Mouse (Mus musculus): Measurements from ENCODE around the gene Olfr983. TPM values are rescaled to one million over a fixed set of nuclear protein-coding genes. Genes with fewer than 3 reads are reported as not detected.
A peak's percentile ranks its signal among the peaks of the same experiment; 100 is the strongest.

The Olfr983 gene
- polyA plus RNA-seq (2015; fragmentation: Nextera tagmentation; extraction: Ambion mirVana): not detected in 2 replicates

DNA sequence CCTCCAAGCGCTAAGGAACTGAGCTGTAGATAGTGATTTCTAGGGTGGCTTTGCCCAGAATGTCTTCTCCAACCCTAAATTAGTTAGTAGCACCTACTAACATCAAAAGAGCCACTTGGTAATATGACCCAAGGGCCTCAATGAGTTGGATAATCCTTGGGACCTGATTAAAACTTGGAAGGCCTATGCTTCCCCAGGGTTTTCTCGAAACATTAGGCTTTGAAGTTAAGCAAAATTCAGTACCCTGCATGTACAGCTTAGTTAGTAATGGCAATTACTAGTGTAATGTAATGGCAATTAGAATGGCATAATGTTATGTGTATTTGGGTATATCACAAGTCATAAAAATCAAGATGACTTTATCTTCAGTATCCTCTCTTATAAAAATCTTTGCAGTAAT, at the start of gene Olfr983:
Gene Olfr983, minus strand, starts transcription at position 101 of the 400 bp plus-strand sequence.
- Histone ChIP-seq H3K4me1 (ENCODE audit: control insufficient read depth, insufficient read depth, low read length) (no peaks in the 10 kb centered on the region), H3K4me2 (ENCODE audit: low read depth, low read length) (no peak within 1 kb of the TSS), H3K36me3 (ENCODE audit: control insufficient read depth, insufficient read depth) (no peaks in the 10 kb centered on the region), H3K9ac (ENCODE audit: low read length) (no peak within 1 kb of the TSS), H3K27me3 (ENCODE audit: control insufficient read depth, insufficient read depth, low read length) (no peaks in the 10 kb centered on the region), H3K9me3 (replicated peaks; ENCODE audit: control insufficient read depth, low read length) (no peaks in the 10 kb centered on the region), H3K4me3 (ENCODE audit: low read length) (no peak within 1 kb of the TSS), H3K27ac (ENCODE audit: low read length) (no peak within 1 kb of the TSS)
- no peak for ATAC-seq (replicated peaks; ENCODE audit: extremely low read depth, insufficient read depth, low FRiP score)
- 66% methylated on average over 2 of the region's 2 CpGs for WGBS

DNA sequence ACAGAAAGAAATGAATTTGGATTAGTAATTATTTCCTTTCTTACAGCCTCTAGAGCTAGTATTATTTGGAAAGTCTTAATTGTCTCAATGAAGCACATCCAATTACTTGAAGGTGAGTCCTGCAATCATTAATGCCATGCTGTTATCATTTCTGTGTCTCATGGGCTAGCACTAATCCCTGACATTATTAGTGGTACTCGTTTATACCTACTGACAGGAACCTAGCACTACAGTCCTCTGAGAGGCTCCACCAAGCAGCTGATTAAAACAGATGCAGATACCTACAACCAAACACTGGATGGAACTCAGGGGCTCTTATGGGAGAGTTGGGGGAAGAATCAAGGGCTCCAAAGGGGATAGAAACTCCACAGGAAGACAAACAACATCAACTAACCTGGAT, 48.1 kb upstream of the Olfr983 start:
- Histone ChIP-seq H3K4me3 (ENCODE audit: low read length) (no peak overlapping the region), H3K9ac (ENCODE audit: low read length) (no peak overlapping the region), H3K27me3 (ENCODE audit: control insufficient read depth, insufficient read depth, low read length) (no peaks in the 10 kb centered on the region), H3K4me1 (ENCODE audit: control insufficient read depth, insufficient read depth, low read length) (no peaks in the 10 kb centered on the region), H3K4me2 (ENCODE audit: low read depth, low read length) (no peak overlapping the region), H3K27ac (ENCODE audit: low read length) (no peak overlapping the region), H3K36me3 (ENCODE audit: control insufficient read depth, insufficient read depth) (no peaks in the 10 kb centered on the region), H3K9me3 (replicated peaks; ENCODE audit: control insufficient read depth, low read length) (no peaks in the 10 kb centered on the region)
- no peak for ATAC-seq (replicated peaks; ENCODE audit: extremely low read depth, insufficient read depth, low FRiP score)
- WGBS: 42% methylated on average over 1 of the region's 1 CpGs

DNA sequence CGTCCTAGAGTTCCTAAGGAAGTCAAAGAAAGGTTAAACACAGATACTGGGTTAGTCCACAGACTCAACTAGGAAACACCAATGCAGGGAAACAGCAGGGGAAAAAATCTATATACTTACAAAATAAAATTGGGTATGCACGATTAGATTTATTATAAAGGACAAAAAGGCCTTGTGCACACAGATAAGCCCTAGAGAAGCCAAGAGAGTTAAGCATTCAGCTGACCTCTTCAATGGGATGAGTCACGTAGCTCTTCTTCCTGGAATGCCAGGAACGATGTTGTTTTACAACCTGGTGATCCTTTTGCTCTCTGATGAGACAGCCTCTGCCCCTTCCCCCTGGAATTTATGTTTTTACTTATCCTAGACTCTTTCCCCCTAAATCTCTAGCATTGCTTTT, 46.1 kb upstream of the Olfr983 start:
- WGBS: 49% methylated on average over 4 of the region's 4 CpGs
- H3K9me3 ChIP-seq (replicated peaks; ENCODE audit: control insufficient read depth, low read length): no peaks in the 10 kb centered on the region
- H3K4me1 ChIP-seq (ENCODE audit: control insufficient read depth, insufficient read depth, low read length): no peaks in the 10 kb centered on the region
- H3K36me3 ChIP-seq (ENCODE audit: control insufficient read depth, insufficient read depth): no peaks in the 10 kb centered on the region
- no peak overlapping the region for H3K9ac ChIP-seq (ENCODE audit: low read length)
- H3K27ac ChIP-seq (ENCODE audit: low read length): no peak overlapping the region
- no peaks in the 10 kb centered on the region for H3K27me3 ChIP-seq (ENCODE audit: control insufficient read depth, insufficient read depth, low read length)
- H3K4me3 ChIP-seq (ENCODE audit: low read length): no peak overlapping the region
- no peak overlapping the region for H3K4me2 ChIP-seq (ENCODE audit: low read depth, low read length)
- ATAC-seq (replicated peaks; ENCODE audit: extremely low read depth, insufficient read depth, low FRiP score): no peak

GRCm38 (mm10) chr9:40136987-40137688, 43.7 kb upstream of the Olfr983 start:
- no peak overlapping the region for H3K4me3 ChIP-seq (ENCODE audit: low read length)

DNA sequence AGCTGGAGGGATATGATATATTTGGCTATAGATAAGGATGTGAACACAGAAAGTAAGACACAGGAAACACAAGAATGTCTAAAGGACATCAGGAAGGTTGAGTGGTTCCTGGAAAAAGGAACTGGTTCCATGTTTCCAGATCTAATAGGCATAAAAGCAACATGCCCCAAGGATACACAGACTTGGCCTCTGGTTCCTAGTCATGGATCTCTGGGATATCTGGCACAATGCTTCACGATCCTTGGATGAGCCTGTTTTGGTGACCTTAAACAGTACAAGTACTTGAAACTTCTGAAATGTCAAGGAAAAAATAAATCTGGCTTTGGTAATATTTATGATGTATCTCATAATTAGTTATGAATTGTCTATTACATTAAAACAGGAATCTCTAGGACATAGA, 37.2 kb upstream of the Olfr983 start:
- Histone ChIP-seq H3K27me3 (ENCODE audit: control insufficient read depth, insufficient read depth, low read length) (no peaks in the 10 kb centered on the region), H3K36me3 (ENCODE audit: control insufficient read depth, insufficient read depth) (no peaks in the 10 kb centered on the region), H3K9ac (ENCODE audit: low read length) (no peak overlapping the region), H3K9me3 (replicated peaks; ENCODE audit: control insufficient read depth, low read length) (no peaks in the 10 kb centered on the region), H3K4me3 (ENCODE audit: low read length) (no peak overlapping the region), H3K4me2 (ENCODE audit: low read depth, low read length) (no peak overlapping the region), H3K27ac (ENCODE audit: low read length) (no peak overlapping the region), H3K4me1 (ENCODE audit: control insufficient read depth, insufficient read depth, low read length) (no peaks in the 10 kb centered on the region)
- 81% methylated on average over 1 of the region's 1 CpGs for WGBS
- ATAC-seq (replicated peaks; ENCODE audit: extremely low read depth, insufficient read depth, low FRiP score): no peak

More at GRCm38 (mm10) chr9:40136987-40137688, 43.7 kb upstream of the Olfr983 start:
- Histone ChIP-seq H3K4me1 (ENCODE audit: control insufficient read depth, insufficient read depth, low read length) (no peaks in the 10 kb centered on the region), H3K36me3 (ENCODE audit: control insufficient read depth, insufficient read depth) (no peaks in the 10 kb centered on the region), H3K9me3 (replicated peaks; ENCODE audit: control insufficient read depth, low read length) (no peaks in the 10 kb centered on the region), H3K9ac (ENCODE audit: low read length) (no peak overlapping the region), H3K27me3 (ENCODE audit: control insufficient read depth, insufficient read depth, low read length) (no peaks in the 10 kb centered on the region), H3K4me2 (ENCODE audit: low read depth, low read length) (no peak overlapping the region), H3K27ac (ENCODE audit: low read length) (no peak overlapping the region)
- 65% methylated on average over 6 of the region's 6 CpGs for WGBS
- no peak for ATAC-seq (replicated peaks; ENCODE audit: extremely low read depth, insufficient read depth, low FRiP score)

- no peak within 1 kb of the TSS for H3K4me3 ChIP-seq (ENCODE audit: low read length)
- no peak within 1 kb of the TSS for H3K9ac ChIP-seq (ENCODE audit: low read length)
- no peak within 1 kb of the TSS for H3K27ac ChIP-seq (ENCODE audit: low read length)
- H3K4me1 ChIP-seq (ENCODE audit: control insufficient read depth, insufficient read depth, low read length): no peaks in the 10 kb centered on the region
- no peak for ATAC-seq (replicated peaks; ENCODE audit: extremely low read depth, insufficient read depth, low FRiP score)
- H3K9me3 ChIP-seq (replicated peaks; ENCODE audit: control insufficient read depth, low read length): no peaks in the 10 kb centered on the region
- H3K36me3 ChIP-seq (ENCODE audit: control insufficient read depth, insufficient read depth): no peaks in the 10 kb centered on the region
- no peaks in the 10 kb centered on the region for H3K27me3 ChIP-seq (ENCODE audit: control insufficient read depth, insufficient read depth, low read length)
- no peak within 1 kb of the TSS for H3K4me2 ChIP-seq (ENCODE audit: low read depth, low read length)
- WGBS: 78% methylated on average over 1 of the region's 1 CpGs
These were observed 36.7 kb upstream of the Olfr983 start, which contains the start of gene Olfr985 for GRCm38 (mm10) chr9:40130084-40130483. Olfr985 (minus strand) TSS chr9:40130184.

- Histone ChIP-seq H3K27ac (ENCODE audit: low read length) (peak overlapping the region; percentile 57), H3K4me1 (ENCODE audit: control insufficient read depth, insufficient read depth, low read length) (no peaks in the 10 kb centered on the region), H3K4me2 (ENCODE audit: low read depth, low read length) (peak overlapping the region; percentile 34), H3K9ac (ENCODE audit: low read length) (no peak overlapping the region), H3K27me3 (ENCODE audit: control insufficient read depth, insufficient read depth, low read length) (no peaks in the 10 kb centered on the region), H3K4me3 (ENCODE audit: low read length) (no peak overlapping the region), H3K9me3 (replicated peaks; ENCODE audit: control insufficient read depth, low read length) (no peaks in the 10 kb centered on the region), H3K36me3 (ENCODE audit: control insufficient read depth, insufficient read depth) (no peaks in the 10 kb centered on the region)
- peak; percentile 37; the same call in 1 of the 2 replicates for ATAC-seq (replicated peaks; ENCODE audit: extremely low read depth, insufficient read depth, low FRiP score)
- WGBS: 66% methylated on average over 5 of the region's 5 CpGs
These were observed 23.9 kb upstream of the Olfr983 start for GRCm38 (mm10) chr9:40117287-40117659.

GRCm38 (mm10) chr9:40116645-40117286, 23.4 kb upstream of the Olfr983 start:
- Histone ChIP-seq H3K4me3 (ENCODE audit: low read length) (no peak overlapping the region), H3K4me2 (ENCODE audit: low read depth, low read length) (peak overlapping the region; percentile 34), H3K36me3 (ENCODE audit: control insufficient read depth, insufficient read depth) (no peaks in the 10 kb centered on the region), H3K27me3 (ENCODE audit: control insufficient read depth, insufficient read depth, low read length) (no peaks in the 10 kb centered on the region), H3K9ac (ENCODE audit: low read length) (no peak overlapping the region), H3K27ac (ENCODE audit: low read length) (peak overlapping the region; percentile 57), H3K4me1 (ENCODE audit: control insufficient read depth, insufficient read depth, low read length) (no peaks in the 10 kb centered on the region), H3K9me3 (replicated peaks; ENCODE audit: control insufficient read depth, low read length) (no peaks in the 10 kb centered on the region)
- 50% methylated on average over 10 of the region's 10 CpGs for WGBS
- peak; percentile 58 for ATAC-seq (replicated peaks; ENCODE audit: extremely low read depth, insufficient read depth, low FRiP score)

DNA sequence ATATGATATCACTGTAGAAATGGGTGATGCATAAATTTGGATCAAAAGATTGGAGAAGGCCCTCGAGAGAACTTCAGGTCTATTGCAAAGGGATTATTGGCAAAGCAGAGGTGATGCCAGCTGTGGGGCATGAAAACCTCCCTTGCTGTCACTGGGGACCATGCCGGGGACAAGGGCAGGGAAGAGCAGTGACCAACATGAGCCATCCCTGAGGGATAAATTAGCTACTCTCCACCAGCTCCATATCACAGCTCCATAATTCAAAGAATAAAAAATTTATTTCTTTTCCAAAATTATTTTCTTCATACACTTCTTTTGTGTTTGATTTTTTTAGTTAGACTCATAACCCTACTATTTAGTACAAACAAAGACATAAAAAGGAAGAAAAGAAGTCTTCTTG, 20.7 kb upstream of the Olfr983 start, which contains the start of gene Olfr984:
Gene Olfr984, minus strand, starts transcription at position 101 of the 400 bp plus-strand sequence.
- ATAC-seq (replicated peaks; ENCODE audit: extremely low read depth, insufficient read depth, low FRiP score): no peak
- 70% methylated on average over 2 of the region's 2 CpGs for WGBS
- Histone ChIP-seq H3K4me1 (ENCODE audit: control insufficient read depth, insufficient read depth, low read length) (no peaks in the 10 kb centered on the region), H3K27me3 (ENCODE audit: control insufficient read depth, insufficient read depth, low read length) (no peaks in the 10 kb centered on the region), H3K4me3 (ENCODE audit: low read length) (no peak within 1 kb of the TSS), H3K9ac (ENCODE audit: low read length) (no peak within 1 kb of the TSS), H3K4me2 (ENCODE audit: low read depth, low read length) (no peak within 1 kb of the TSS), H3K9me3 (replicated peaks; ENCODE audit: control insufficient read depth, low read length) (no peaks in the 10 kb centered on the region), H3K27ac (ENCODE audit: low read length) (no peak within 1 kb of the TSS), H3K36me3 (ENCODE audit: control insufficient read depth, insufficient read depth) (no peaks in the 10 kb centered on the region)
